Mouse (Mus musculus) layer of hippocampus, adult 8-10 months (tissue): ENCODE results near the gene Mettl23. TPM values are rescaled to one million over a fixed set of nuclear protein-coding genes. Genes with fewer than 3 reads are reported as not detected.
A peak's percentile ranks its signal among the peaks of the same experiment; 100 is the strongest.
"Not testable (repeated sequence)": the region's sequence is repeated elsewhere in the genome, so short reads cannot be mapped to it uniquely, and the experiment has no call there.

ENCODE experiments used
- DNase-seq, 2 experiments: peaks; one replicate each; pipeline ENCODE4 v3.0.0; 2022; ENCODE audit warnings: low spot score in 2 of 2
- total RNA-seq, 4 experiments: library from RNA; stranded (reverse); gene quantifications; 2 replicates each; pipeline ENCODE4 v1.2.4; 2022

Mettl23 gene
- total RNA-seq, 4 experiments from 2014 or later: 23.0 to 33.2 (median 28.8) TPM

DNA sequence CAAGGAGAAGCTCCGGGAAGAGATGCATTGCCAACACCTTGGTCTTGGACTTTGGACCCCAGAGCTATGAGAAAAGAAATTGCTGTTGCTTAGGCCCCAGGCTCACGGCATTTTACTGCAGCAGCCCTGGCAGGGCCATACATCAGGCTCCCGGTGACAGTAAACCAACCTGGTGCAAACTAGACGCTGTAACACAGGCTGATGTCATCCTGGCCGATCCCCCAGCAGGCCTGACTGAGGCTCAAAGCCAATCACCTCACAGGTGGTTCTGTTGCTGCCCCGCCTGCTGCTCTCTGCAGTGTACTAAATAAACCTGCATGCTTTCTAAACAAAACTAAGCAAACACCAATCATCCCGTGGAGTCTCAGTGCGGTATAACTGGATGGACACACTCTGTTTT is 24.4 kb upstream of the Mettl23 start:
- no peak for DNase-seq

DNA sequence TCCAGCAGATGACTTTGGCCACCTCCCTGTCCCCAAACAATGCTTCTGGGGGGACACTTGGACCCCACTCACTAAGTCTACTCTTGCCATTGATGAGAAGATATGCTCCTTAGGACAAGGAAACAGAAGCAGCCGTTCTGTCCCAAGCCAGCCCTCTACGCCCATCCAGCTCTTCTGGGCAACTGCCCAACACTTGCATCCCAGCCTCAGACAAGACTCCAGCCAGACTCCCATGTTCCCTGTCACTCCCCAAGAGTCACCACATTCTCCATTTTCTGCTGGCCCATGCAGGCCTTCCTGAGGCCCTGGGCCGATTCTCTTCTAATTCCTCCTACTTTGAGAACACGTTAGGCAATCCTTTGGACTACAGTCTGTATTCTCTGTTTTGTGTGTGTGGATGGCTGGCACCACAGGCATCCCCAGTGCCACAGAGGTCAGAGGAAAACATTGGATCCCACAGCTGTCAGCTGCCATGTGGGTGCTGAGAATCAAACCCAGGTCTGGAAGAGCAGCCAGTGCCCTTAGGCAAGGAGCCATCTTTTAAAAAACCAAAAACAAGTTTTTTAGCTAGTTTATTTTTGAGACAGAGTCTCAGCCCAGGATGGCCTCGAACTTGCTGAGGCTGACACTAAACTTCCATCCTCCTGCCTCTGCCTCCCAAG is 23.0 kb upstream of the Mettl23 start:
- no peak for DNase-seq

DNA sequence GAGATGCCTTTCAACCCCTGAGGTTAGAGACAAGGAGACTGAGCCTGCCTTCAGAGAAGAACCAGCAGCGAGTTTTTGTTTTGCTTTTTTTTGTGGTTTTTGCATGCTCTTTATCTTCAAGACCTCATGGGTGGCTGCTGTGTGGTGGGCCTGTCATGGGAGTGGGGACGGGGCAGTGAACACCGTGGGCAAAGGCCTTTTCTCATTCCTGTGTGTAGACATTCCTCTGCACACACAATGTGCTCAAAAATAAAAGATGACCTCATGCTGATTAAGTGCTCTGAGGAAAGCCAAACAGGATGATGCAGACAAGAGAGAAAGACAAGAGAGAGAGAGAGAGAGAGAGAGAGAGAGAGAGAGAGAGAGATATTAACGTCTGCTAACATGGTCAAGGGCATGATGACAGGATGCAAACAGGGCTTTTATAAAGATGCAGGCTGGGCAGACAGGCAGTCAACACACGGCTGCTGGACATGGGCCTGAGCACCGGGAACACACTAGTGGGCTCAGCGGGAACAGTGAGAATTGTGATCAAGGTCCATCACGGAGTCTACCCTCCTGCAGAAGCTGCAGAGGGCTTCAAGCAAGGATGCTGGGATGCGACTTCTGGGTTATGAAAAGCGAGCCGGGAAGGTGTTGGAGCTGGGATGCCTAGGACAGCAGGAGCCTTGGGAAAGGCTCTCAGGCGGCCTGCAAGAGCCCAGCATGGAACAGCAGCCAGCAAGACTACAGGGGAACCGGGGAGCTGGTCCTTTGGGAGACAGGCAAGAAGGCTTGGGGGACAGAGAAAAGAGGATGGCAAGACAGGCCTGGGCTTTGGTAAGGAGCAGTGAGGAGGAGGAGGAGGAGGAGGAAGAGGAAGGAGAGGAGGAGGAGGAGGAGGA is 21.8 kb upstream of the Mettl23 start:
- no peak for DNase-seq

DNA sequence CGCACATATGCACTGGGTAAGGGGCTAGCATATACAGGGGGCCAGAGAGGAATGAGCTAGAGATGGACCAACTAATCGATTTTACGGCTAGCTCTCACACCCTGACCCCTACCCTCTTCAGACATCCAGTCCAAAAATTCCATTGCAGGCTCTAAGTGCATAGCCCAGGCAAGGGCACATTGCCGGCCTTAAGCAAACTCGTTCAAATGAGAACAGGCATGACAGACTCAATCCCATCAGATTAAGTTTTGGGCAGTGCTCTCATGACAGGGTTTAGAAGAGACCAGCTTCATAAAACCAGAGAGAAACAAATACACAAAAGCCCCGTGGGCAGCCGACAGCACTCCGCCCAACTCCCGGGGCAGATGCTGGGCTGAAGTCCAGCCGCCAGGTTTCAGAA is 20.9 kb upstream of the Mettl23 start:
- no peak for DNase-seq

DNA sequence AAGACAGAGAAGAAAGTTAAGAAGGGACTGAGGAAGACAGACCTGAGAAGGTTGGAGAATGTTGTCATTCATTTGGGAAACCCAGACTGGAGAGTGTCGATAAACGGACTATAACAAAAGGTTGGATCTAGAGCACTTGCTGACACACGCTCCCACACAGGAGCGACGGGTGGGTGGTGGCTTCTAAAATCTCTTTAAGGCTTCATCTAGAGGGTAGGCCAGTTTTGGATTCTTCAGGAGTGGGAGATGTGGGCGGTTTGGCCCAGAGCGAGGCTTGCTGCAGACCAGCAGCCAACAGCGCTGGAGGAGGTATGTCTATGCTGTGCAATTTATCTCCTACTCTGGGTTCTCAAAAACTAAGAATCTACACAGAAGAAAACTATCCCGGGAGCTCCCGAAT is 20.5 kb upstream of the Mettl23 start:
- no peak for DNase-seq

DNA sequence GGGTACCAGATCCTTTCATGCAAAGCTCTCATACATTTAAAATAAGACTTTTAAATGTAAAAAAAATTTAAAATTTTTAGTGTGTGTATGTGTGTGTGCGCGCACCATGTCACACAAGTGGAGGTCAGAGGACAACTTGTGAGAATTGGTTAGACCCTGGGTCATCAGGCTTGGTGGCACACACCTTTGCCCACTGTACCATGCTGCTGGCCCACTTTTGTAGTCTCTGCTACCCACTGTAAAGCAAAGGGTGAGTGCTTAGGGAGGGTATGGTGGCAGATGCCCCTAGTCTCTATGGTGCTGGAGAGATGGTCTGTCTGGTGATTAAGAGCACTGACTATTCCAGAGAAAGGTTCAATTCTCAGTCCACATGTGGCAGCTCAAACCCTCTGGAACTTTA is 19.8 kb upstream of the Mettl23 start:
- DNase-seq: no peak

DNA sequence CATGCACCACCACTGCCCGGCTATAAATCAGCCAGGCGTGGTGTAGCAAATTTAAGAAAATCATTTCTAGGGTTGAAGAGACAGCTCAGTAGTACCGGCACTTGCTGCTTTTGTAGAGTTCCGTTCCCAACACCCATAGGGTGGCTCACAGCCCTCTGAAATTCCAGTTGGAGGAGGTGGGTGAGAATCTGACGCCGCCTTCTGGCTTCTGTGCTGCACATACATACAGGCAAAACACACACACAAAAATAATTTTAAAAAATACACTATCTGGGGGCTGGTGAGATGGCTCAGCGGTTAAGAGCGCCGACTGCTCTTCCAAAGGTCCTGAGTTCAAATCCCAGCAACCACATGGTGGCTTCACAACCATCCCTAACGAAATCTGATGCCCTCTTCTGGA is 19.2 kb upstream of the Mettl23 start:
- DNase-seq: not testable (repeated sequence)

DNA sequence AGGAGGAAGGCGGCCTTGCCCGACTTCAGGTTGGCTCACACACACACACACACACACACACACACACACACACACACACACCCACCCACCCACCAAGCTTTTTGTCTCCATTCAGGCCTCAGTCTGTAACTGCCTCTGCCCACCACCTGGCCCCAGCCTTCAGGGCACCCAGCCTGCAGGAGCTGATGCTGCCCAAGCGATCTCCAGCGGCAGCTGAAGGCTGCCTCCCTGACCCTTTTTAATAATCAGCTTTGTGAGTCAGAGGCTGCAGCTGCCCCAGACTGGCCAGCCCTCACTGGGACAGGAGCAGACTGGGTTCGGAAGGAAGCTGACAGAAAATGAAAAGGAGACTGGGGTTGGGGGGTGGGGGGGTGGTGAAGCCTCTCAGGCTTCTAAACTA is 17.8 kb upstream of the Mettl23 start:
- no peak for DNase-seq

DNA sequence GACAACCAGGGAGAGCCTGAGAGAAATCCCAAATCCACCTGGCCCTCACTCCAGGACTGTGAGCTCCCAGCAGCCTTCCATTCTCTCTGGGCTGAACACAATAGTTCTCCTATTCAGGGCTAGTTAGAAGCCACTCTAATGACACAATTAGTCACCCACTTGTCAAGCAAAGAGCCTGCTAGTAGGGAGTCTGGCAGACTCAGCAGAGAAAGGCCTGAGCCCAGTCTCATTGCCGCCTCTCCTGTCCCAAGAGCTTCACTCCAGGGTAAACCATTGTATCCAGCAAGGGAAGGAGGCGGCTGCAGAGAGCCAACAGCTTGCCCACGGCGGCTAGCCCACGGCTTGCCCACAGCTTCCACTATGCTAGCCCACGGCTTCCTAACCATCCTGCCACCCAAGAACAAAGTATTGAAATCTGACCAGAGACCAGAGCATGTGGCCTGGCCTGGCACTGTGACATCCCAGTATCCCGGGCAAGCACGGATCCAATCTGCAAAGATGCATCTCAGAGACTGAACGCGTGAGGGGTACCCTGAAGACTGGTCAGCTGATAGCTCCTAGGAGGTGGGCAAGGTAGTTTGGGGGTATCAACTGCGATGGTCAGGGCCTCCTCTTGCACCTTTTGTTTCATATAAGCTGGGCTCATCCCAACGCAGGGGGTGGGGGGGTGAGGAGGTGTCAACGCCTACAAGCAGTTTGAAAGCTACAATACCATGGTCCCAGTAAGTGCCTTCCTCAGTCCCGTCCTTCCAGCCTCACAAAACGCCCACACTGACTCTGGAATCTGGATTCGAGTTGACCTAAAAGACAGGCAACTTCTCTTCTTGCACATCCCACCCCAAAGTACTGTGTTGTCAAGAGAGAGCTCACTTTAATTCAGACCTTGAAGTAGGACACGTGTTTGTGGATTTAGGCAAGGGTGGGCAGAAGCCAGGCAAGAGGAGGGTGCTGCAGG is 16.3 kb upstream of the Mettl23 start:
- DNase-seq: no peak

DNA sequence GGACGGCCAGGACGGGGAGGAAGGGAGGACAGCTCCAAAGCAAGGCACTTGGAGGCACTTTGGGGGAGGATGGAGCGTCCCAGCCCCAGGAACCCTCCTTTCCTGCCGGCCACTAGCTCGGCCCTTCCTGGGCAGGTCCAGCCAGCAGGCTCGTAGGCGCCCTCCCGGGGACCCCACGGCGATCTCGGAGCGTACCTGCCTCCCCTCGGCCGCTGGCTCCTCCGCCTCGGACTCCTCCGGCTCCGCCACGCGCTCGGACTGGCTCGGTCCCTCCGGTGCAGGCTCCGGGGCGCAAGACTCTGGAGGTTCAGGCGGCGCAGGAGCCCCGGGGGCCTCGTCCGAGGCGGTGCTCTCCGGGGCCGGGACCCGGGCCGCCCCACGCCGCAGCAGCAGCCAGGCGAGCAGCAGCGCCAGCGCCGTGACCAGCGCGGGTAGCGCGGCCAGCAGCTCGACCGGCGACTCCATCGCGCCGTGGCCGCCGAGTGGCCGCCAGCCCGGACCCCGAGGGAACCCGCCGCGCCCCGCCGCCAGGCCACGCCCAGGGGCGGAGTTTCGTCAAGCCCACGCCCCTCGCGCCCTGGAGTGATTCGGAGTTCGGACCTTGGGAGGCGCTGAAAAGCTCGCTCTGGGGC is 15.4 kb upstream of the Mettl23 start, which contains the start of gene Mxra7:
TSS of gene Mxra7 (minus strand) at position 513 of the 632 bp plus-strand sequence.
- DNase-seq: peak in 1 of 2 experiments; percentile 48

DNA sequence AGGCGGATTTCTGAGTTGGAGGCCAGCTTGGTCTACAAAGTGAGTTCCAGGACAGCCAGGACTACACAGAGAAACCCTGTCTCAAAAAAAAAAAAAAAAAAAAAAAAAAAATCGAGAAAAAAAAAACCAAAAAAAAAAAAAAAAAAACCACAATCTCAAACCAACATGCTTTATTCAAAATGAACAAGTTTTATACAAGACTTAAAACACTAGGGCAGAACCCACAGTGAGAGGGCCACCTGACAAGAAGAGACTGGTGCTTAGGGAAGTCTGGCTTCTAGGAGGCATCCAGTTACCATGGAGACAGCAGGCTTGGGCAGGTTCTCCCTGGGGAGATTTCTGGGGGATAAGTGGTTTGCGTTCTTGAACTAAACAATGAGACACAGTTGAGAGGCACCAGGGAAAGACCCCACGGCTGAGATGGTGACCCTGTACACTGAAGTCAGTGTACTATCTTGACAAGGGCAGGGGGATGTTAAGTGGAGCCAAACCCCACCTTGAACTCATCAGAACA is 10.8 kb upstream of the Mettl23 start:
- no peak for DNase-seq

DNA sequence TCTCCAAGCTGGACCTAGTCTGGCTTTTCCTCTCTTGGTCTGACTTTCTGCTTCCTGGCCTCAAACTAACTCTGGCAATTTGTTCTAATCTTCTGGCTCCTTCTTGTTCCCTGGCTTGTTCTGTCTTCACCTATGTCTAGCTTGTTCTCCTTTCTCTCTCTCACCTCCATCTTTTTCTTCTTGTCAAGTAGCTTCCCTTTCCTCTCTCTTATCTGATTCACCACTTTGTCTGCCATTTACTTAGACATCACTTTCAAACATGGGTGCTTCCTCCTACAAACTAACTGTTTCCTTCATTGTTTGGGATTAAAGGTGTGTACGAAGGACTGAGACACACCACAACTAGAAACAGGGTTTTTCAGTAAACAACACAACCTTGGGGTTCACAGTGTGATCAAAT is 8.1 kb upstream of the Mettl23 start:
- no peak for DNase-seq

DNA sequence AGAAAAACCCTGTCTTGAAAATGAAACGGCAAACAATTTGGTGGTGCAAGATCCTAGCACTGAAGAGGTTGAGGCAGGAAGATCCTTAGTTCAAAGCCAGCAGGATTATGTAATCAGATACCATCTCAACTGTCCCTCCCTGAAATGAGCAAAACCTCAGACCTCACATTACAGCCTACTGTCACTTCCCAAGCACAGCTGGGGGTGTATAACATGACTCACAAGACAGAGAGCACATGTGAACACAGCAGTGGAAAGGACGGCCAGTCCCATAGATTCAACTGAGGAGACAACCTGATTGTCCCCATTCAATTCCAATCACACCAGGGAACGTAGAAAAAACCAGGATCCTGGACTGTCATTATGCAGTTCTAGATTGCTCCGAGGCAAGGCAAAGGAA is 6.8 kb upstream of the Mettl23 start:
- no peak for DNase-seq

DNA sequence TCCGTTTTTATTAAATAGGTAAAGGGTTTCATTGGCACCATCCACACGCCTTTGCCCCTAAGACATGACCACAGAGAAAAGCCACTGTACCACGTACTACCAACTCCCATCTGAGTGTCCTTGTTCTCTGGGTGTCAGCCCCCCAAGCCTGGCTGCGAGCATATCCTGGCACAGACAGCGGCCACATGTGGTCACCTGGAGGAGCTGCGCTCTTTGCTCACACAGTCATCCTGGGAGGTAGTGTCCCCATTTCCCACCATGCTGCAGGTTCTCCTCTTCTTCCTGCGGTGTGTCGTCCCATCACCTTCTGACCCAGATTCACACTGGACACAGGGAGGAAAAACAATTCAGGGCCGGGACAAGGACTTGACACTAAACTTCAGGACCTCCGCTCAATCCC is 5.6 kb upstream of the Mettl23 start:
- no peak for DNase-seq

DNA sequence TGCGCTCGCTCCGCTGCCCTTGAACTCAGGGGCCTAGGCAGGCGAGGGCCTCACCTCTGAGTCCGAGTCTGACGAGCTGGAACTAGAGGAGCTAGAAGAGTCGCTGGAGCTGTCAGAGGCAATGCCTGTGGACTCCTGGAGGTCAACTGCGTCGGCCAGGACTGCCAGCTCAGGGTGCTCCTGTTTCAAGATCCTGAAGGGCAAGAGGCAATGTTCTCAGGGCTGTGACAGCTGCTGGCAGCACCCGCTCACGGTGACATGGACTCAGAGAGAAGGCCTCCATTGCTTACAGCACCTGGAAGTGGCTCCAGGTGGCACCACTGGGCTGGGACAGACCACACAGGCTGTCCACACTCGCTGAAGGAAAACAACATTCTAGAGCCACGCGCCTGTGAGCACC is 4.1 kb upstream of the Mettl23 start:
- no peak for DNase-seq

DNA sequence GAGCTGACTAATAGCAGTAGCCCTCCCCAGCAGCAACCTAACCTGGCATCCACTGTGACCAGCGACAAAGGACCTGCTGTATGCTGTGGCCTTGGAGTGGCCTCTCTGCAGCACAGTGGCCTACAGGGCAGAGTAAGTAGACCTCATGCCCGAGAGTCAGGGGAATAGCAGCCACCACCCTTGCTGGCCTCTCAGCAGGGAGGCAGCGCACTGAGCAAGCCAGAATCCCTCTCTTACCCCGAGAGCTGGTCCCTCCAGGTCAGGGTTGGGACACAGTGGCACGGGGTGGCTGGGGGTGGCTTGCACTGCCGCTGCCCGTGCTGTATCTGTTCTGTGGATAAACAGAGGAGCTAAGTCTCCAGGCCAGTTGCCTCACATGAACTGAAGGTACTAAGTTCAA is 3.5 kb upstream of the Mettl23 start:
- no peak for DNase-seq

DNA sequence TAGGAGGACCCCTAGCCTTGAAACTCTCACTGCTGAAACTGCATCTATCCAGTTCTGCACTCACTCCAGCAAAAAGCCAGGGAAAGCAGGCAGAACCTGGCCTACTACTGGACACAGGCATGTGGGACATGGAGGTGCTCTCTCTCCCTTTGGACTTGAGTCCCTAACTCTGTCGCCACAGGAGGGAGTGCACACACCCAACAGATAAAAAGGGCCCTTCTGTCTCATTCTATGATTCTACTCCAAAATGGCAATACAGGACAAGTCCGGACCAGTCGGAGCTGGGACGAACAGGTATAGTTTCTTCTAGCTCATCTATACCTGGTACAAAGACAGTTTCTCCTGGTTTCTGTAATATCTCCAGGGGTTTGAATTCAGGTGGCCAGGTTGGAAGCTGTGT is 2.3 kb upstream of the Mettl23 start:
- DNase-seq: no peak

DNA sequence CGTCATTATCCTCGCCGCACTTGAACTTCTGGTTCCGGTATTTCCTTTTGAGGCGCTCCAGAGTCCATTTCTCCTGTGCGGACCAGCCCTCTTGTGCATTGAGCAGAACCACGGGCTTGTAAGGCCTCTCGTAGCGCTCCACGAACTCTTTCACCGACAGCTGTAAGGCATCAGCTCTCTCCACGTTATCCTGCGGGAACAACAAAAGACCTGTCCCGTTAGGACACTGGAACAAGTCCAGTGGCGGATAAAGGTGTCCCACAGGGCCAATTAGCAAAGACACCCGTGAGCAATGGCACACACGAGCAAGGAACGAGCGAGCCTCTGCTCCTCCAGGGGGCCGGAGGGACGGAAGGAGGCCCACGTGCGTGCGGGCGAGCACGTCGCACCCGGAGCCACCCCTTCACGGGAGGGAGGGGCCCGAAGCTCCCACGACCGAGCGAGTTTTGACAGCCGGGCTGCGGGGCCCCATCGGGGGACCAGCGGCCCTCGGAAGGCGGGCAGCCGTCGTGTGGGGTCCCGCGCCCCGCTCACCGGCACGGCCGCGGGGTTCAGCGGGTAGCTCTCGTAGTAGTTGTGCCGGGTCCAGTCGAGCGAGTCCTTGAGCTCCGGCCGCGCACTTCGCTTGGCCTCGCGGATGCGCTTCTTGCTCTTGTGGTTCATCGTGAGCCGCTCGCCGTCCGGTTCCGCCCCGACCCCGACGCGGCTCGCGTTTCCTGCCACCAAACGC is 382 bp upstream of the Mettl23 start:
- DNase-seq: peak; percentile 60 to 63

DNA sequence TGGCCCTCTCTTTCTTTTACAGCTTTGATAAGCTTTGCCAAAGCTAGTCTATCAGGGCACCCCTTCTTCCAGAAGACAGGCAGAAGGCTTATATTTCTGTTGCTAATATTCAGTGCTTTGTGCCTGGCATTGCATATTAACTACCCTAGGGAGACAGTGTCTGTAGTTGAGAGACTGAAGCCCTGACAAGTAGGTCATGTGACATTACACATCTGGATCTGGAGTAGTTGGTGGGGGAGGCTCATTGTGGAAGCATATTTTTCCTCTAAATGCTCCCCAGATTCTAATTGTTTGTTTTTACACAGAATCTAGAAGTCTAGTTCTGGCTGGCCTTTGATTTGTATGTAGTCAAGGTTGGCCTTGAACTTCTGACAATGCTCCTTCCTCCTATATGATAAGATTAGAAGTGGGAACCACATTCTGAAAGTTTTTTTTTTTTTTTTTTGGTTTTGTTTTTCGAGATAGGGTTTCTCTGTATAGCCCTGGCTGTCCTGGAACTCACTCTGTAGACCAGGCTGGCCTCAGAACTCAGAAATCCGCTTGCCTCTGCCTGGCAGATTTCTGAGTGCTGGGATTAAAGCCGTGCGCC is 3.6 kb downstream of the Mettl23 start:
- no peak for DNase-seq
